Mouse (Mus musculus) thymus, postnatal 0 days (tissue): ENCODE data around the gene 5031439G07Rik. TPM values are rescaled to one million over a fixed set of nuclear protein-coding genes. Genes with fewer than 3 reads are reported as not detected.
"Not testable (repeated sequence)": the region's sequence is repeated elsewhere in the genome, so short reads cannot be mapped to it uniquely, and the experiment has no call there.

Experiments
- DNase-seq: peaks from one replicate; pipeline ENCODE4 v3.0.0-alpha.2; 2015; ENCODE audit warnings: low spot score
- polyA plus RNA-seq: library from polyadenylated mRNA; unstranded; fragments of >200 nt; fragmentation: Nextera tagmentation; extraction: Ambion mirVana; gene quantifications from 2 replicates; pipeline ENCODE4 v1.2.1, GENCODE M21; 2015

Gene 5031439G07Rik
- 4.1 and 6.2 TPM in 2 replicates for polyA plus RNA-seq

DNA sequence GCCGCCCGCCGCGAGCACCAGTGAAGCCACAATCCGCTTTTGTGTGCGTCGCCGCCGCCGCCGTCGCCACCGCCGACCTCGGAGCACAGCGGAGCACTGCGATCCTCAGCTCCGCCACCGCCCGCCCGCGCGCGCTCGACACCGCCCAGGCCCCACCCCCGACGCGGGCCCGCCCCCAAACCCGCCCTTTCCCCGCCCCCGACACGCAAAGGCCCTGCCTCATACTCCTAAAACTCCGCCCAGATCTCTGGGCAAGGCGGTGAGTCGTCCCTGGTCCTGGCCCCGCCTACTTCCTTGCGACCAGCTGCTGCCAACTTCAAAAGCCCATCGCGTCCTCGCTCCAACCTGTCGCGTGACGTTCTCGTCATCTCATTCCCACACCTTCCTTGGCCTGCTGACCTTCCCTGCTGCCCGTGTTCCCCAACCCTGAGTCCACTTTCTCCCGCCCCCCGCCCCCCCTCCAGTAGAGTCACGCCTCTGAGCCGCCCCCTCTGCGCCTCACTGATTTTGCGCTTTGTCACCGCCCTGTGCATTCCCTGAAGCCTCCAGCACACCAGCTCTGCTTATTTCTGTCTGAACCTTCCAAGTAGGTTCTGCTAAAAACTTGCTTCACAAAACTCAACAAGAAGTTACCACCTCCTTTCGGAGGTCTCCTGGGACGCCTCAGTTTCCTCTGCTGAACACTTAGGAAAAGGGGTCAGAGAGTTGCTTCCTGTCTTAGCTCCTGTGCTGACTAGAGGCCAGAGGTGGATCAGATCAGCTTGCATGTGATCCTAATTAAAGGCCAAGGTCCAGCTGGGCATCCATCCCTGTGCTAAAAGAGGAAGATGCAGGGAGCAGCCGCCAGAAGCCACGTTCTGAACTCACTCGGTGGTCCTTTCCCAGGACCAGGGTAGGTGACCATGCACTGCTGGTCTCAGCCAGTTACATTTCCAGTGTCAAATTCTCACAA is at the start of gene 5031439G07Rik:
5031439G07Rik (minus strand) TSS at position 678 of the 952 bp plus-strand sequence.
- DNase-seq = peak; percentile 96

DNA sequence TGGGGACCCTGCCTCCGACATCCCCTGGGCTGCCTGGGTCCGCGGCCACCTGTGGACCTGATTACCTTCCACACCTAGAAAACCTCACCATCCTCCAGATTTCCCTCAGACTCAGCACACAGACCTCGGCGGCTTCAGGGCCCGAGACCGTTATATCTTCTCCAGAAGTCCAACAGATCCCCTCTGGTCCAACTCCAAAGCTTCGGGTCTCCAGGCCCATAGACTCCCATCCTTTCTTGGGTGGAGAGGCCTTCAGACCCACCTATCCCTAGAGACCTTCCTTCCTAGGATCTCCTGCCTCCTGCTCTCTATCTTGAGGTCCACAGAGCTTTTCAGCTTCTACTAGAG is 49.0 kb upstream of the 5031439G07Rik start:
- no peak for DNase-seq

- DNase-seq = peak; percentile 98
Observed at GRCm38 (mm10) chr15:85036566-85037342, 48.4 kb upstream of the 5031439G07Rik start.

DNA sequence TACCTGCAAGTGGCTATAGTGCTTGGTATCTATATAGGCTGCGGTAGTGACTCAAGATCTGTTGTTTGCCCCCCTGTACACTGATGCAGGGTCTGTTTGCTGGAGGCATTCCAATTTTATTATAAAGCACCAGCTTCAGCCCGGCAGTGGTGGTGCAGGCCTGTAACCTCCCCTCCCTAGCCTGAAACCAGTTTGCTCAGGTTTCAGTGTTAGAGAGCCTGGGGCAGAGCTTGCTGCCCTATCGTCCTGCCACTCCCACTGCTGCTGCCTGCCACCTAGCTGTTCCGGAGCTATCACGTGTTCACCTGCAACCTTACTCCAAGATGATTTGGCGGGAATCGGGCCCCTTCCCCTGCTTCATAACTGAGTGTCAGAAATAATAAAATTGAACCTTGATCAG is 45.6 kb upstream of the 5031439G07Rik start:
- DNase-seq = not testable (repeated sequence)

GRCm38 (mm10) chr15:85031866-85032265 is 43.5 kb upstream of the 5031439G07Rik start:
- DNase-seq = no peak

DNA sequence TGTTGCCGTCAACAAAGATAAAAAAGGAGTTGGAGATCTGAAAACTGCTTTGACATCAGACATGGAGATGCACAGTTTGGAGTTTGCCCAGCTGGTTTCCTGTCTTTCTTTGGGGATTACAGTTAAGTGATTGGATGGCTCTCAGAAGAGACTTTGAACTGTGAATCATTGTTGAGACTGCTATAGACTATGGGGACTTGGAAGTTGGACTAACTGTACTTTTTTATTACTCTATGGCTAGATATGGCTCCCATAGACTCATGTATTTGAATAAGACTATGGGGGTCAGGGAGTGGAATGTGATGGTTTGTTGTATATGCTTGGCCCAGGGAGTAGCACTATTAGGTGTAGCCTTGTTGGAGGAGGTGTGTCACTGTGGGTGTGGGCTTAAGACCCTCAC is 42.3 kb upstream of the 5031439G07Rik start:
- not testable (repeated sequence) for DNase-seq

DNA sequence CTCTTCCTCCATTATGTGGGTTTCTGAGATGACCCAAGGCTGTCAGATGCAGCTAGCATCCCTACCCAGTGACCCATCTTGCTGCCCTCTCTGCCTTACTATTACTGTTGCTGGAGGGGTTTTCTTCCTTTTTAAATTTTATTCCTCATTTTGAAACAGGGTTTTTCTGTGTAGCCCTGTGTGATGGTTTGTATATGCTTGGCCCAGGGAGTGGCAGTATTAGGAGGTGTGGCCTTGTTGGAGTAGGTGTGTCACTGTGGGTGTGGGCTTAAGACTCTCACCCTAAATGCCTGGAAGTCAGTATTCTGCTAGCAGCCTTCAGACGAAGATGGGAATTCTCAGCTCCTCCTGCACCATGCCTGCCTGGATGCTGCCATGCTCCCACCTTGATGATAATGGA is 40.3 kb upstream of the 5031439G07Rik start, which contains the start of gene Fam118a:
Fam118a (plus strand) TSS at position 301 of the 400 bp plus-strand sequence.
- not testable (repeated sequence) for DNase-seq

- no peak for DNase-seq
Observed at GRCm38 (mm10) chr15:85027740-85028139, 39.4 kb upstream of the 5031439G07Rik start.

DNA sequence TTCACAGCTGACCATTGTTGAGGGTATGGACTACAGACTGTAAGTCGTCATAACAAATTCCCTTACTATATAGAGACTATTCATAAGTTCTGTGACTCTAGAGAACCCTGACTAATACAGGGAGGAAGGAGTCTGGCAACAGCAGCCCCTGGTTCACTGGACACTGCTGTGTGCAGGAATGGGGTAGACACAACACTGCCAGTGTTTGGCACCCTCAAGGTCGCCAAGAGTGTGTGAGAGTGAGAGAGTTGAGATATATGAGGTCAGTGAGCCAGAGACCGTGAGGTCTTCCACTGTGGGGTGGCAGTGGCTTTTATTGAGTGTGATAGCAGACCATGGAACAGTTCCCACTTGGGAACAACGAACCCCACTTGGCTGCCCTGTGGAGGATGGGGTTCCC is 37.8 kb upstream of the 5031439G07Rik start:
- DNase-seq = no peak

GRCm38 (mm10) chr15:85022211-85022610 is 33.9 kb upstream of the 5031439G07Rik start:
- no peak for DNase-seq

- DNase-seq = no peak
Observed at GRCm38 (mm10) chr15:85016951-85017664, 28.8 kb upstream of the 5031439G07Rik start, which contains the start of gene Upk3a. TSS of gene Upk3a (plus strand) at chr15:85017141.

- DNase-seq = no peak
Observed at GRCm38 (mm10) chr15:85015771-85016170, 27.4 kb upstream of the 5031439G07Rik start.

- no peak for DNase-seq
Observed at GRCm38 (mm10) chr15:85012662-85013054, 24.3 kb upstream of the 5031439G07Rik start.

DNA sequence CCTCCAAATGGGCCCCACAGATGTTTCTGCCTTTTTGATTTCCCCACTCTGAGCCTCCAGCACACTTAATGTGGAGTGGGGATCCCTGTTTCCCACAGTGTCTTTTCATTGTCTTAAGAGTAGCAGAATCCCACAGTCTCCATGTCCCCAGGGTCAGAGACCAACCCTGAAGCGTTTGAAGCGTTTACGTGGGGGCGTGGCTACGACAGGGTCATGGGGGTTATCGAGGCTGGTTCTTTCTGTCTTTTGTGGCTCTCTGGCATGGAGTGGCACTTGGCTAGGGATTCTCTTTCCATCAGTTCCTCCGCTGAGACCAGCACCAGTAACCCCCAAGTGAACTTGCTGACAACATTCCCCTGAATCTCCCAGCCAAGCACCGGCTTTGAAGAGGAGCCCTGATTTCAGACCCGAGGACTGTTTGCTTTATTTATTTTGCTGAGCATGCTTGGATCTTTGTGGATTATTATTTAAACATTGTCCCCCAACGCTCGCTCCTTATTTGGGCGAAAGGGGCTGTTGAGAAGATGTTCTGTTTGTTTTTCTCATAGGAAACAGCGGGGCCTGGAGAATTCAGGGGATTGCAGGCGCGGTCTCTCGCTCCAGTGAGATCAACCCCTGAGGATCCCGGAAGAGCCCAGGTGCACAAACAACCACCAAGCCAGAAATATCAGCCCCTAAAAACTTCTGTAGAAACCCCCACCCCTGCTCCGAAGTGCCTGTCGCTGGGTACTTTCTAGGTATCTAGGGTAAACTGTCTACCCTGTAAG is 23.7 kb upstream of the 5031439G07Rik start:
- DNase-seq = no peak

DNA sequence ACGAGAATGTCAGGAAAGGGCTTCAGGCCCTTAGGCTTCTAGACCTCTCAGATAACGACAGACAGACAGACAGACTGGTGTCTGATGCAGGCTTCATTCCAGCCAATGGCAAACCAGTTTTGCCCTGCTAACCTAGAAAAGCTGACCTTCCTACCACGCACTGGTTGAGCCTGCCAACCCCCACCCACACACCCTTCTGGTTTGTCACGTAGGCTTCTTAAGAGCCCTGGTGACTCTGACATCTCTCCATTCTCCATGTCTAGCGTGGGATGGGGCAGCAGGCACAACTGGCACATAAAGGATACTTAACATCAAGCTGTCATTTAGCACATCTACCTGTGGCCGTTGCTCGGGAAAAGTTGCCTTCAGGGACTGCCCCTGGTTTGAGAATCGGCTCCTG is 21.3 kb upstream of the 5031439G07Rik start:
- DNase-seq = no peak

- DNase-seq = peak; percentile 77
Observed at GRCm38 (mm10) chr15:85000984-85001982, 12.9 kb upstream of the 5031439G07Rik start.

GRCm38 (mm10) chr15:84999911-85000310 is 11.6 kb upstream of the 5031439G07Rik start:
- no peak for DNase-seq

DNA sequence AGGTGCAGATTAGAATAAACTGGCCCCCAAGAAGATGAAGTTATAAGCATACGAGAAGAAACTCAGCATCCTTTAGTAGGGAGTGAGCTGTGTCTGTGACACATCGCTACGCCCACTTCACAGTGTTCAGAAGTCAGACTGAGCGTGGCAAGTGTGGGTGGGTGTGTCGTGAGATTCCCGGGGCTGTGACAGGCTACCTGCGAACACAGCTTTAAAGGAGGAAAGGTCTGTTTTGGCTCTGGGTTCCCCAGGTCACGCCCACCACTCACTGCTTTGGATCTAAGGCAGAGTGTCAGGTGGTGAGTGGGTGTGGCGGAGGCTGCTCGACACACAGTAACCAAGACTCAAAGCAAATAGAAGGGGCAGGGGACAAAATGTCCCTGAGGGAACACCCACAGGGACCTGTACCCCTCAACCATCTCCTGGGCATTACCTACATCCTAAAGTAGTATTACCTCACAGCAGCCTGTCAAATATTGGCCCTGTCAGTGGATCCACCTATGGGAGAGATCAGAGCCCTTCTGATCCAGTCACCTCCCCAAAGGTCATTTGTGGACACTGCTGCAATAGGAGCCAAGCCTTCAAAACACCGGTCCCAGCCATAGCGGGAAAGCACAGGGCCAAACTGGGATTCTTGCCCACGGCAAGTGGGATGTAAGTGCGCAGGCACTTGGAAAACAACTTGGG is 9.6 kb upstream of the 5031439G07Rik start:
- DNase-seq = no peak

DNA sequence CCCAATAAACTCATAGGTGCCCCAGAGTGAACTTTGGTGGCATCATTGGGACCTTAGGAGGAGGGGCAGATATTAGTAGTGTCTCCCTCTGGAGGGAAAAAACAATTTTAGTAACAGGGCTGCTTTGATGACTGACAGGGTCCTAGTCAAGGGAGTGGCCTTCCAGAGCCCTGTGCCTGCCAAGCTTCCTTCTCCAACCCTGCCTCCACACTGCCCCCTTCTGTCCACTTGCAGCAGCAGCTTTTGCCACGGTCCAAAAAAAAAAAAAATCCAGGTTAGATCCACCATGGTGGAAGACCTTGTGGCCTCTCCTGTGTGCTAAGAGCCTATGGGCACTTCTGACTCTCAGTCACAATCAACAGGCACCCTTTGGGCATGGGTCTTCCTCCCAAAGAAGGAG is 7.6 kb upstream of the 5031439G07Rik start:
- peak; percentile 55 for DNase-seq
